Mouse (Mus musculus): ENCODE data around the gene Pcsk5.

Pcsk5 gene

GRCm38 (mm10) chr19:17837471-17837859 lies at the start of gene Pcsk5:
TSS of gene Pcsk5 (minus strand) at chr19:17837632.
- peak; percentile 87 for DNase-seq

- DNase-seq = no peak
Measured at GRCm38 (mm10) chr19:17875804-17876203, 38.4 kb upstream of the Pcsk5 start.

- DNase-seq = peak; percentile 7
Measured at GRCm38 (mm10) chr19:17874388-17874787, 37.0 kb upstream of the Pcsk5 start.

- DNase-seq = peak; percentile 17
Measured at GRCm38 (mm10) chr19:17873755-17874154, 36.3 kb upstream of the Pcsk5 start.

GRCm38 (mm10) chr19:17866317-17866891 lies 29.0 kb upstream of the Pcsk5 start:
- no peak for DNase-seq

GRCm38 (mm10) chr19:17860351-17861014 lies 23.1 kb upstream of the Pcsk5 start:
- DNase-seq = no peak

- peak; percentile 44 for DNase-seq
Measured at GRCm38 (mm10) chr19:17856741-17857140, 19.3 kb upstream of the Pcsk5 start.

- peak; percentile 51 for DNase-seq
Measured at GRCm38 (mm10) chr19:17848417-17848816, 11.0 kb upstream of the Pcsk5 start.

- DNase-seq = no peak
Measured at GRCm38 (mm10) chr19:17845967-17846366, 8.5 kb upstream of the Pcsk5 start.

GRCm38 (mm10) chr19:17841586-17841985 lies 4.2 kb upstream of the Pcsk5 start:
- no peak for DNase-seq

GRCm38 (mm10) chr19:17839856-17840255 lies 2.4 kb upstream of the Pcsk5 start:
- DNase-seq = peak; percentile 7

GRCm38 (mm10) chr19:17836566-17837470 lies 614 bp downstream of the Pcsk5 start:
- peak; percentile 69 for DNase-seq

- DNase-seq = peak; percentile 71
Measured at GRCm38 (mm10) chr19:17835681-17836565, 1.5 kb downstream of the Pcsk5 start.

- DNase-seq = no peak
Measured at GRCm38 (mm10) chr19:17834894-17835293, 2.5 kb downstream of the Pcsk5 start.

- peak; percentile 17 for DNase-seq
Measured at GRCm38 (mm10) chr19:17831376-17831775, 6.1 kb downstream of the Pcsk5 start.

- no peak for DNase-seq
Measured at GRCm38 (mm10) chr19:17828414-17828813, 9.0 kb downstream of the Pcsk5 start.

GRCm38 (mm10) chr19:17826694-17827093 lies 10.7 kb downstream of the Pcsk5 start:
- no peak for DNase-seq

GRCm38 (mm10) chr19:17820046-17820445 lies 17.4 kb downstream of the Pcsk5 start:
- DNase-seq = no peak

- DNase-seq = no peak
Measured at GRCm38 (mm10) chr19:17819081-17819480, 18.4 kb downstream of the Pcsk5 start.

GRCm38 (mm10) chr19:17815062-17815461 lies 22.4 kb downstream of the Pcsk5 start:
- no peak for DNase-seq

- DNase-seq = no peak
Measured at GRCm38 (mm10) chr19:17813449-17813990, 23.9 kb downstream of the Pcsk5 start.

- DNase-seq = no peak
Measured at GRCm38 (mm10) chr19:17812661-17813060, 24.8 kb downstream of the Pcsk5 start.

Data from kidney, adult 9 months (tissue).